Mouse (Mus musculus): ENCODE results near the gene Bglap2. TPM values are rescaled to one million over a fixed set of nuclear protein-coding genes. Genes with fewer than 3 reads are reported as not detected.

Gene Bglap2
- polyA plus RNA-seq, 1 experiment from 2014 or later, result not detected

DNA sequence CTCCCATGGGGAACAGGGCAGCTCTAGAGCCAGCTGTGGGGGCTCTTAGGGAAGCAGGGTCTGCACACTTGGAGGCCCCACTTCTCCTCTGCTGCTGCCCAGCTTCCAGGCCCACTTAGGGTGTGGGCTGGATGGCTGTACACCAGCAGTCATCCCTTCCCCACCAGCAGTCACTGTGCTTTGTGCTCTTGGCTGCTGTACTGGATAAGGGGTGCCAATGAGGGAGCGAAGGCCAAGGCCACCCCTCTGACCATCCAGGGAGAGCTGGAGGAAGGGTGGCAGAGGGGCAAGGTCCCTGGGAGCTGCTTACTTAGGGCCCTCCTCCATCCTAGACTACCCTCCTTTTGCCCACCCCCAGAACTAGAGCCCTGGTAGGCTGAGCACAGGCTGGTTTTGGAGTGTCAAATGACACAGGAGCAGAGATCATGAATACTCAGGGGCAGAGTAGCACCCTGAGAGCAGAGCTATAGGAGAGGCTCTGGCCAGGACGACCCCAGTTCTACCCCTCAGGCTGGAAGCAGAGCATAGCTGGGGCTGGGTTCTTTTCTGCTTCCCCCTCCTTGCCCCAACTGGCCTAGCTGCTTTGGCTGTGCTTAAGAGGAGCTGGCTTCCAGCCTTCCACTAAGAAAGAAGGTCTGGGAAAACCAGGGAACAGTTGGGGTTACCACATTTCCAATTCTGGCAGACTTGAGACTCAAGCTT lies 16.7 kb downstream of the Bglap2 start:
- Histone ChIP-seq H3K4me3 (ENCODE audit: low read depth, low read length) (no peak overlapping the region), H3K4me2 (no peak overlapping the region), H3K36me3 (ENCODE audit: control insufficient read depth, insufficient read depth, low read length) (peaks cover 39% of the 10 kb centered on the region), H3K9me3 (ENCODE audit: control insufficient read depth, low read length) (no peaks in the 10 kb centered on the region), H3K27me3 (ENCODE audit: control insufficient read depth, insufficient read depth, low read length) (peaks cover 14% of the 10 kb centered on the region), H3K27ac (ENCODE audit: low read depth, low read length) (no peak overlapping the region), H3K9ac (ENCODE audit: low read length) (no peak overlapping the region), H3K4me1 (ENCODE audit: control insufficient read depth, insufficient read depth, low read length) (no peaks in the 10 kb centered on the region)
- 94% methylated on average over 2 of the region's 2 CpGs for WGBS
- DNase-seq (ENCODE audit: low spot score, missing footprints) (no peak), ATAC-seq (ENCODE audit: low FRiP score) (no peak)

DNA sequence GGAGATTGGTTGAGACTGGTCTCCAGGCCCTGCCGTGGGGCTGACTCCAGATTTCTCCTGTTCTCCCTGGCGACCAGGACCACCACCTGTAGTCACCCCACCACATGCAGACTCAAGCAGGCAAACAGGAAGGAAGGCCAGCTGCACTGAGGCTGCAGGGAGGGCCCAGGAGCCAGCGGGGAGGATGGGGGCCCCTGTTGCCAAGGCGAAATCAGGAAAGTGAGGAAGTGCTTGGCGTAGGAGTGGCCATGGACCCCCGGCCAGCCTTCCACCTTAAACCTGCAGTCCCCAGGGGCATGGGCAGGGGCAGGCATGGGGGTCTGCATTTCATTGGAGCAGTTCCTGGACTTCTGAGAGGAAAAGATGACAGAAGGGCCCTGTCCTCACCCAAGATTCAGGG lies 17.4 kb downstream of the Bglap2 start:
- Histone ChIP-seq H3K27me3 (ENCODE audit: control insufficient read depth, insufficient read depth, low read length) (peaks cover 12% of the 10 kb centered on the region), H3K36me3 (ENCODE audit: control insufficient read depth, insufficient read depth, low read length) (peaks cover 46% of the 10 kb centered on the region), H3K9ac (ENCODE audit: low read length) (no peak overlapping the region), H3K4me2 (no peak overlapping the region), H3K27ac (ENCODE audit: low read depth, low read length) (no peak overlapping the region), H3K9me3 (ENCODE audit: control insufficient read depth, low read length) (no peaks in the 10 kb centered on the region), H3K4me1 (ENCODE audit: control insufficient read depth, insufficient read depth, low read length) (no peaks in the 10 kb centered on the region), H3K4me3 (ENCODE audit: low read depth, low read length) (no peak overlapping the region)
- WGBS, result 89% methylated on average over 6 of the region's 6 CpGs
- ATAC-seq (ENCODE audit: low FRiP score) (no peak), DNase-seq (ENCODE audit: low spot score, missing footprints) (no peak)

- ATAC-seq (ENCODE audit: low FRiP score) (no peak), DNase-seq (ENCODE audit: low spot score, missing footprints) (no peak)
- Histone ChIP-seq H3K4me1 (ENCODE audit: control insufficient read depth, insufficient read depth, low read length) (no peaks in the 10 kb centered on the region), H3K4me3 (ENCODE audit: low read depth, low read length) (no peak overlapping the region), H3K27ac (ENCODE audit: low read depth, low read length) (no peak overlapping the region), H3K36me3 (ENCODE audit: control insufficient read depth, insufficient read depth, low read length) (peaks cover 55% of the 10 kb centered on the region), H3K4me2 (no peak overlapping the region), H3K9ac (ENCODE audit: low read length) (no peak overlapping the region), H3K9me3 (ENCODE audit: control insufficient read depth, low read length) (no peaks in the 10 kb centered on the region), H3K27me3 (ENCODE audit: control insufficient read depth, insufficient read depth, low read length) (peaks cover 3% of the 10 kb centered on the region)
- WGBS, result 86% methylated on average over 3 of the region's 3 CpGs
Measured at GRCm38 (mm10) chr3:88359989-88360388, 18.5 kb downstream of the Bglap2 start.

- DNase-seq (ENCODE audit: low spot score, missing footprints) (no peak), ATAC-seq (ENCODE audit: low FRiP score) (no peak)
- Histone ChIP-seq H3K9me3 (ENCODE audit: control insufficient read depth, low read length) (no peaks in the 10 kb centered on the region), H3K4me3 (ENCODE audit: low read depth, low read length) (no peak overlapping the region), H3K36me3 (ENCODE audit: control insufficient read depth, insufficient read depth, low read length) (peaks cover 57% of the 10 kb centered on the region), H3K27me3 (ENCODE audit: control insufficient read depth, insufficient read depth, low read length) (peaks cover 3% of the 10 kb centered on the region), H3K4me2 (no peak overlapping the region), H3K4me1 (ENCODE audit: control insufficient read depth, insufficient read depth, low read length) (no peaks in the 10 kb centered on the region), H3K9ac (ENCODE audit: low read length) (no peak overlapping the region), H3K27ac (ENCODE audit: low read depth, low read length) (no peak overlapping the region)
- 70% methylated on average over 5 of the region's 5 CpGs for whole genome bisulfite sequencing
Measured at GRCm38 (mm10) chr3:88359584-88359983, 18.9 kb downstream of the Bglap2 start.

DNA sequence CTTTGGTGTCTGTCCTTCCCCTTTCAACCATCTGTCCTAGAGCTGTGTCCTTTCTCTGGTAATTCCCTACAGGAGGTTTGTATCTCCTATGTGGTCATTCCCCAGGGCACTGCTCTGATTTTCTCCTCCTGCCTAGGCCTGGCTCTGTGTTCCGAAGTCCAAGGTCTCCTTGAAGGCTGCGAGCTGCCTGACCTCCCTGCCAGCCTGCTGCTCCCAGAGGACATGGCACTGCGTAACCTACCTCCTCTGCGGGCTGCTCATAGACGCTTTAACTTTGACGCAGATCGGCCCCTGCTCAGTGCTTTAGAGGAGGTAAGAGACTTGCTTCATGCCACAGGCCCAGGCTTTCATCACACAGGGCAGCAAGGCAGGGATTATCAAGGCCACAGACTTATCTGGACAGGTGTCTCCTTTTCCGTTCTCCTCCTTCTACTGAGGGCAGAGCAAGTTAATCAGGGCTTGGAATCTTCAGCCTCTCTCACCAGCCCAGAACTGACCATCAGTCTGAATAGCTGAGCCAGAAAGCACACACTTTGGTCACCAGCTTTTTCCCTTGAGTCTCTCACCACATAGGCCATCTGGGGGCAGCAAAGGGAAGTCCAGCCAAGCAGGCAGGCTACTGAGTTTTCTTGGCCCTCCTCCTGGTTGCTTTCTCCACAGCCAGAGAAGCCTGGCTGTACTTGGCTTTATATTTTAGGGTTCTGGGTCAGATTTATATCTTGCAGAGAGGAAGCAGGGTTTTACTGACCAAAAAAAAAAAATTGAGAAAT lies 23.9 kb downstream of the Bglap2 start:
- Histone ChIP-seq H3K36me3 (ENCODE audit: control insufficient read depth, insufficient read depth, low read length) (peaks cover 73% of the 10 kb centered on the region), H3K27me3 (ENCODE audit: control insufficient read depth, insufficient read depth, low read length) (no peaks in the 10 kb centered on the region), H3K4me1 (ENCODE audit: control insufficient read depth, insufficient read depth, low read length) (no peaks in the 10 kb centered on the region), H3K9me3 (ENCODE audit: control insufficient read depth, low read length) (no peaks in the 10 kb centered on the region), H3K4me2 (no peak overlapping the region), H3K27ac (ENCODE audit: low read depth, low read length) (no peak overlapping the region), H3K9ac (ENCODE audit: low read length) (no peak overlapping the region), H3K4me3 (ENCODE audit: low read depth, low read length) (no peak overlapping the region)
- ATAC-seq (ENCODE audit: low FRiP score) (no peak), DNase-seq (ENCODE audit: low spot score, missing footprints) (no peak)
- WGBS, result 94% methylated on average over 8 of the region's 8 CpGs

DNA sequence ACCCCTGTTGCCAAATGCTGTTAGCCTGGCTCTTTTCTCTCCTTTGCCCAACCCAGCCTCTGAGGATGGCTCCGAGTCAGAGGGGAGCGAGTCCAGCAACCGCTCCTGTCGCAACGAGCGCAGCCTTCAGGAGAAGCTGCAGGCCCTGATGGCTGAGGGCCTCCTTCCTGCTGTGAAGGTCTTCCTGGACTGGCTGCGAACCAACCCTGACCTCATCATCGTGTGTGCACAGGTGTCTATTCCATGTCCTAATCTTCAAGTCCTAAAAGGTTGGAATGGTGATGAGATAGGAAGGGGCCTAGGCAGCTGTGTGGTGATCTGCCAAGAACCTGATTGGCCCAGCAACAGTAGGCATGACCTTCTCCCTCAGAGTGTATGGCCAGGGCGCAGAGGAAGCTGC lies 25.6 kb downstream of the Bglap2 start:
- no peak overlapping the region for H3K4me2 ChIP-seq
- no peak overlapping the region for H3K4me3 ChIP-seq (ENCODE audit: low read depth, low read length)
- H3K9ac ChIP-seq (ENCODE audit: low read length), result no peak overlapping the region
- H3K36me3 ChIP-seq (ENCODE audit: control insufficient read depth, insufficient read depth, low read length), result peaks cover 64% of the 10 kb centered on the region
- DNase-seq (ENCODE audit: low spot score, missing footprints), result no peak
- H3K27ac ChIP-seq (ENCODE audit: low read depth, low read length), result no peak overlapping the region
- WGBS, result 97% methylated on average over 9 of the region's 9 CpGs
- H3K27me3 ChIP-seq (ENCODE audit: control insufficient read depth, insufficient read depth, low read length), result no peaks in the 10 kb centered on the region
- ATAC-seq (ENCODE audit: low FRiP score), result no peak
- H3K4me1 ChIP-seq (ENCODE audit: control insufficient read depth, insufficient read depth, low read length), result no peaks in the 10 kb centered on the region
- no peaks in the 10 kb centered on the region for H3K9me3 ChIP-seq (ENCODE audit: control insufficient read depth, low read length)

- Histone ChIP-seq H3K4me1 (ENCODE audit: control insufficient read depth, insufficient read depth, low read length) (no peaks in the 10 kb centered on the region), H3K9me3 (ENCODE audit: control insufficient read depth, low read length) (no peaks in the 10 kb centered on the region), H3K4me3 (ENCODE audit: low read depth, low read length) (no peak overlapping the region), H3K9ac (ENCODE audit: low read length) (no peak overlapping the region), H3K4me2 (no peak overlapping the region), H3K36me3 (ENCODE audit: control insufficient read depth, insufficient read depth, low read length) (peaks cover 59% of the 10 kb centered on the region), H3K27me3 (ENCODE audit: control insufficient read depth, insufficient read depth, low read length) (no peaks in the 10 kb centered on the region), H3K27ac (ENCODE audit: low read depth, low read length) (no peak overlapping the region)
- ATAC-seq (ENCODE audit: low FRiP score) (no peak), DNase-seq (ENCODE audit: low spot score, missing footprints) (no peak)
- 91% methylated on average over 13 of the region's 13 CpGs for WGBS
Measured at GRCm38 (mm10) chr3:88350732-88351131, 27.8 kb downstream of the Bglap2 start.

- Histone ChIP-seq H3K36me3 (ENCODE audit: control insufficient read depth, insufficient read depth, low read length) (peaks cover 19% of the 10 kb centered on the region), H3K27me3 (ENCODE audit: control insufficient read depth, insufficient read depth, low read length) (no peaks in the 10 kb centered on the region), H3K9me3 (ENCODE audit: control insufficient read depth, low read length) (no peaks in the 10 kb centered on the region), H3K4me1 (ENCODE audit: control insufficient read depth, insufficient read depth, low read length) (peaks cover 10% of the 10 kb centered on the region), H3K4me3 (ENCODE audit: low read depth, low read length) (no peak overlapping the region), H3K4me2 (no peak overlapping the region), H3K27ac (ENCODE audit: low read depth, low read length) (no peak overlapping the region), H3K9ac (ENCODE audit: low read length) (no peak overlapping the region)
- DNase-seq (ENCODE audit: low spot score, missing footprints), result no peak
- ATAC-seq (ENCODE audit: low FRiP score), result no peak
- WGBS, result 76% methylated on average over 3 of the region's 3 CpGs
Measured at GRCm38 (mm10) chr3:88339006-88339405, 39.5 kb downstream of the Bglap2 start.

DNA sequence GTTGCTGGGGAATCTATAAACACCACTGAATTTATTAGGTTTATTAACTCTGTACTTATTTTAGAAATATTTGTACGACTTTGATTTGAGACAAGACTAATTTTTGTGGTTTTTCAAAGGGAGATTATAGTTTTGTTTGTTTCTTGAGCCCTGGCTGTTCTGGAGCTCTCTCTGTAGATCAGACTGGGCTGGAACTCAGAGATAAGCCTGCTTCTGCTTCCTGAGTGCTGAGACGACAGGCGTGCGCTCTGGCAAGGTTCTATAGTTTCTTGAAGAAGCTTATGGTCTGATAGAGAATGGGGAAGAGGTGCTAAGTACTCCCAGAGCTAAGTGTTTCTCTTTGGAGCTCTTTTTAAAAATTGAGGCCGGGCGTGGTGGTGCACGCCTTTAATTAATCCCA lies 40.2 kb downstream of the Bglap2 start:
- no peak for DNase-seq (ENCODE audit: low spot score, missing footprints)
- H3K4me2 ChIP-seq, result no peak overlapping the region
- ATAC-seq (ENCODE audit: low FRiP score), result no peak
- no peaks in the 10 kb centered on the region for H3K27me3 ChIP-seq (ENCODE audit: control insufficient read depth, insufficient read depth, low read length)
- peaks cover 10% of the 10 kb centered on the region for H3K4me1 ChIP-seq (ENCODE audit: control insufficient read depth, insufficient read depth, low read length)
- 94% methylated on average over 7 of the region's 7 CpGs for WGBS
- H3K9ac ChIP-seq (ENCODE audit: low read length), result no peak overlapping the region
- H3K4me3 ChIP-seq (ENCODE audit: low read depth, low read length), result no peak overlapping the region
- no peak overlapping the region for H3K27ac ChIP-seq (ENCODE audit: low read depth, low read length)
- H3K9me3 ChIP-seq (ENCODE audit: control insufficient read depth, low read length), result no peaks in the 10 kb centered on the region
- H3K36me3 ChIP-seq (ENCODE audit: control insufficient read depth, insufficient read depth, low read length), result peaks cover 12% of the 10 kb centered on the region
